ENCODE assay signal across 12 mouse cellular contexts in genomic region chr6:87119066-87119837, GRCm38 (mm10). TPM values are rescaled to one million over a fixed set of nuclear protein-coding genes. Genes with fewer than 3 reads are reported as not detected.
A peak's percentile ranks its signal among the peaks of the same experiment; 100 is the strongest.
DNase-seq lines count a peak whose midpoint lies in the region; ATAC-seq and TF ChIP-seq lines count a peak whose summit lies in the region.
"Had no signal": no experiment of that assay in that cellular context is flagged by ENCODE, and none has a peak within 500 bp of the region (broad histone marks: within the 10 kb centered on the region; RNA-seq: fewer than 3 reads in every experiment).

No protein-coding gene starts in this region.

- no peak for ATAC-seq in midbrain, embryonic 11.5 days (ENCODE audit: low FRiP score)
- ATAC-seq in midbrain, embryonic 14.5 days (ENCODE audit: low FRiP score, low TSS enrichment) = no peak
- ATAC-seq in liver, embryonic 12.5 days = peak; percentile 67
- peak; percentile 82 for ATAC-seq in neutrophil, adult 5-6 weeks (ENCODE audit: extremely low read depth, insufficient number of reproducible peaks, low FRiP score, poor library complexity, severe bottlenecking)
- no peak for ATAC-seq in midbrain, embryonic 13.5 days

- no peaks in the 10 kb centered on the region for H3K27me3 ChIP-seq in midbrain, embryonic 11.5 days (ENCODE audit: control insufficient read depth, insufficient read depth, low read length)
- H3K27me3 ChIP-seq in midbrain, embryonic 14.5 days (ENCODE audit: control insufficient read depth, insufficient read depth, low read length) = no peaks in the 10 kb centered on the region
- H3K27me3 ChIP-seq in liver, embryonic 12.5 days (replicated peaks) = no peaks in the 10 kb centered on the region; the same call in 1 of the 2 replicates
- H3K27me3 ChIP-seq in midbrain, embryonic 13.5 days = no peaks in the 10 kb centered on the region

- no peak overlapping the region for H3K9ac ChIP-seq in midbrain, embryonic 11.5 days (ENCODE audit: low read length)
- H3K9ac ChIP-seq in midbrain, embryonic 14.5 days (replicated peaks; ENCODE audit: low read length) = no peak overlapping the region
- no peak overlapping the region for H3K9ac ChIP-seq in liver, embryonic 12.5 days
- no peak overlapping the region for H3K9ac ChIP-seq in midbrain, embryonic 13.5 days (replicated peaks)

- DNase-seq in midbrain, embryonic 11.5 days (ENCODE audit: low spot score, missing footprints) = peak; percentile 33
- no peak for DNase-seq in midbrain, embryonic 14.5 days
- peak; percentile 85 for DNase-seq in thymus, postnatal 14 days
- DNase-seq in layer of hippocampus, adult 2 months (ENCODE audit: low spot score in 2 of 2) = no peak
- DNase-seq in cerebellum, postnatal 25 days = no peak
- DNase-seq: right cerebral cortex, postnatal 14 days had no signal

- H3K27ac ChIP-seq in midbrain, embryonic 11.5 days (ENCODE audit: low read depth, low read length) = no peak overlapping the region
- no peak overlapping the region for H3K27ac ChIP-seq in midbrain, embryonic 14.5 days (replicated peaks; ENCODE audit: low read depth, low read length)
- no peak overlapping the region for H3K27ac ChIP-seq in liver, embryonic 12.5 days
- no peak overlapping the region for H3K27ac ChIP-seq in layer of hippocampus, adult 2 months
- no peak overlapping the region for H3K27ac ChIP-seq in midbrain, embryonic 13.5 days

- 92% methylated on average over 20 of the region's 20 CpGs for WGBS in midbrain, embryonic 11.5 days
- 92% methylated on average over 20 of the region's 20 CpGs for WGBS in midbrain, embryonic 14.5 days
- 71% methylated on average over 20 of the region's 20 CpGs for WGBS in liver, embryonic 12.5 days (ENCODE audit: insufficient replicate concordance)
- WGBS in midbrain, embryonic 13.5 days = 94% methylated on average over 20 of the region's 20 CpGs

- no peak overlapping the region for H3K4me3 ChIP-seq in midbrain, embryonic 11.5 days (ENCODE audit: low read depth, low read length)
- no peak overlapping the region for H3K4me3 ChIP-seq in midbrain, embryonic 14.5 days (replicated peaks; ENCODE audit: low read depth, low read length)
- H3K4me3 ChIP-seq in liver, embryonic 12.5 days = no peak overlapping the region
- H3K4me3 ChIP-seq in layer of hippocampus, adult 2 months = no peak overlapping the region
- no peak overlapping the region for H3K4me3 ChIP-seq in midbrain, embryonic 13.5 days (replicated peaks)
- H3K4me3 ChIP-seq: myocyte had no signal

- no peak overlapping the region for H3K4me2 ChIP-seq in midbrain, embryonic 11.5 days
- H3K4me2 ChIP-seq in midbrain, embryonic 14.5 days (ENCODE audit: low read length) = no peak overlapping the region
- H3K4me2 ChIP-seq in liver, embryonic 12.5 days = 0 out of 2 replicates have a peak overlapping the region, but pooled peaks have one; percentile 5
- H3K4me2 ChIP-seq in midbrain, embryonic 13.5 days (replicated peaks) = no peak overlapping the region

- H3K9me3 ChIP-seq in midbrain, embryonic 11.5 days (ENCODE audit: control insufficient read depth, low read length) = no peaks in the 10 kb centered on the region
- H3K9me3 ChIP-seq in midbrain, embryonic 14.5 days (ENCODE audit: control insufficient read depth, low read length) = no peaks in the 10 kb centered on the region
- 0 out of 2 replicates have a peak, but pooled peaks cover 3% of the 10 kb centered on the region for H3K9me3 ChIP-seq in liver, embryonic 12.5 days (replicated peaks)
- H3K9me3 ChIP-seq in midbrain, embryonic 13.5 days = no peaks in the 10 kb centered on the region

- H3K4me1 ChIP-seq in midbrain, embryonic 11.5 days (ENCODE audit: control insufficient read depth, insufficient read depth, low read length) = no peaks in the 10 kb centered on the region
- no peaks in the 10 kb centered on the region for H3K4me1 ChIP-seq in midbrain, embryonic 14.5 days (ENCODE audit: control insufficient read depth, insufficient read depth, low read length)
- H3K4me1 ChIP-seq in liver, embryonic 12.5 days = no peaks in the 10 kb centered on the region
- H3K4me1 ChIP-seq in midbrain, embryonic 13.5 days (replicated peaks) = no peaks in the 10 kb centered on the region

- TF ChIP-seq CTCF in layer of hippocampus, adult 2 months (conservative IDR thresholded peaks at IDR 0.05) = no peak

- no peaks in the 10 kb centered on the region for H3K36me3 ChIP-seq in midbrain, embryonic 11.5 days (ENCODE audit: control insufficient read depth, insufficient read depth, low read length)
- no peaks in the 10 kb centered on the region for H3K36me3 ChIP-seq in midbrain, embryonic 14.5 days (ENCODE audit: control insufficient read depth, insufficient read depth, low read length)
- no peaks in the 10 kb centered on the region for H3K36me3 ChIP-seq in liver, embryonic 12.5 days
- no peaks in the 10 kb centered on the region for H3K36me3 ChIP-seq in midbrain, embryonic 13.5 days

RNA-seq across cellular contexts. Expression of gene D6Ertd527e, which starts 14.7 kb away (rescaled TPM):
- 0.19 TPM in 1 of 2 replicates, not detected in the other for polyA plus RNA-seq in midbrain, embryonic 11.5 days (2014; fragmentation: Nextera tagmentation; extraction: Ambion mirVana)
- polyA plus RNA-seq in midbrain, embryonic 14.5 days (2014; fragmentation: Nextera tagmentation; extraction: Ambion mirVana) = 0.23 TPM in 1 of 2 replicates, not detected in the other
- polyA plus RNA-seq in liver, embryonic 12.5 days (2016; fragmentation: Nextera tagmentation; extraction: Ambion mirVana) = 0.08 and 0.13 TPM in 2 replicates
- total RNA-seq in neutrophil, adult 5-6 weeks (2017) = 0.47 TPM in 1 of 2 replicates, not detected in the other
- not detected for total RNA-seq in layer of hippocampus, adult 2 months (2021)
- 0.12 and 0.16 TPM in 2 replicates for polyA plus RNA-seq in midbrain, embryonic 13.5 days (2015; fragmentation: Nextera tagmentation; extraction: Ambion mirVana)
- total RNA-seq: ES-E14; left cerebral cortex, postnatal 25 days had no signal

Comparison
In these comparisons a context has a peak if more than half of its experiments do, and no peak if none do; other contexts are left out.
1. DNase-seq: peak in midbrain, embryonic 11.5 days (single experiment) and thymus, postnatal 14 days (single experiment); none in midbrain, embryonic 14.5 days (single experiment), layer of hippocampus, adult 2 months (0 of 2) and cerebellum, postnatal 25 days (0 of 2).
2. ATAC-seq: peak in liver, embryonic 12.5 days (single experiment) and neutrophil, adult 5-6 weeks (single experiment); none in midbrain, embryonic 11.5 days (single experiment), midbrain, embryonic 14.5 days (single experiment) and midbrain, embryonic 13.5 days (single experiment).